Mouse (Mus musculus) kidney, adult 2 months (tissue): ENCODE results near the gene Tab1.

Source experiments
- CTCF ChIP-seq: fragments of 200-500 bp; conservative IDR thresholded peaks from 2 replicates; pipeline ENCODE4 v1.5.1; 2011; ENCODE audit warnings: low read depth, mild to moderate bottlenecking, control low read depth, low read length, moderate library complexity, mixed read lengths; ENCODE audit not compliant: insufficient read depth, insufficient read length
- POLR2A ChIP-seq: fragments of 200-500 bp; IDR thresholded peaks from one replicate; pipeline ENCODE4 v1.6.1; 2011; ENCODE audit warnings: low read depth, low read length, control low read depth

DNA sequence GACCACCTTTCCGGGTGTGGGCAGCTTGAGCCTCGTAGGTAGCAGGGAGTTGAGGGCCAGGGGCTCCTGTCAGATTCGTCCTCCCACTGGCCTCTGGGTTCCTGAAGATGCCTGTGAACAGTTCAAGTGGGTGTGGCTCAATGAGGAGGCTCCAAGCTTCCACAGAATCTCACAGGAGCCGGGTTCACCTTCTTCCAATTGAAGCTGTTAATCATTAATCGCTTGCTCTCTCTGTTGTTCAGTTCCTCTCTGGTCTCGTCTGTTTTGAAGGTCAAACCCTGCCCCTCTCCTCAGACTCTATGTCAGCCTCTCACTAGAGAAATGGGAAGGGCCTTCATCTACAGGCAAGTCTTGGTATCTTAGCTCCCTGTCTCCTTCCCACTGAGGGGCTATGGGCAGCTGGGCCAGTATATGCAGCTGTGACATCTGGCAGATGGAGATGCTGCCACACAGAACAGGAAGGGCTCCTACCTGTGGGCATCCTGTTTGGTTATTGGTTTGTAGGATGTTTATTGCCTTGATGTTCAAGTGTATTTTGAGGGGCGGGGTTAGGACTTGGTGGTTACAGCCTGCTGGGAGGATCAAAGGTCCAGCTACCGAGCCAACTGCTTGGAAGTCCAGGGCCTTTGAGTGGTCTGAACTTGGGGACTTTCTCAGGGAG, 58.8 kb downstream of the Tab1 start:
- TF ChIP-seq POLR2A = no peak
- no peak for TF ChIP-seq CTCF
